Mouse (Mus musculus) right cerebral cortex, postnatal 25 days (tissue): ENCODE measurements around the gene Gng10.

Experiments
- DNase-seq: peaks from one replicate; pipeline ENCODE4 v3.0.0; 2022

The Gng10 gene

GRCm38 (mm10) chr4:59016922-59017321, 18.0 kb upstream of the Gng10 start:
- no peak for DNase-seq

GRCm38 (mm10) chr4:59034325-59034917, 467 bp upstream of the Gng10 start:
- no peak for DNase-seq

- peak; percentile 16 for DNase-seq
Measured at GRCm38 (mm10) chr4:59035786-59036350, 980 bp downstream of the Gng10 start.

- DNase-seq = peak; percentile 68
Measured at GRCm38 (mm10) chr4:59036490-59037127, 1.7 kb downstream of the Gng10 start.

GRCm38 (mm10) chr4:59037525-59037924, 2.6 kb downstream of the Gng10 start:
- no peak for DNase-seq

- DNase-seq = no peak
Measured at GRCm38 (mm10) chr4:59040397-59041287, 5.8 kb downstream of the Gng10 start.

- DNase-seq = no peak
Measured at GRCm38 (mm10) chr4:59043074-59043473, 8.2 kb downstream of the Gng10 start.

- no peak for DNase-seq
Measured at GRCm38 (mm10) chr4:59043891-59044290, 9.0 kb downstream of the Gng10 start.

GRCm38 (mm10) chr4:59047222-59047621, 12.3 kb downstream of the Gng10 start:
- DNase-seq = no peak

GRCm38 (mm10) chr4:59051081-59051480, 16.2 kb downstream of the Gng10 start:
- DNase-seq = no peak

- no peak for DNase-seq
Measured at GRCm38 (mm10) chr4:59057929-59058328, 23.0 kb downstream of the Gng10 start.

GRCm38 (mm10) chr4:59062526-59062925, 27.6 kb downstream of the Gng10 start:
- DNase-seq = no peak

- no peak for DNase-seq
Measured at GRCm38 (mm10) chr4:59069276-59069675, 34.4 kb downstream of the Gng10 start.

GRCm38 (mm10) chr4:59083430-59083829, 48.5 kb downstream of the Gng10 start:
- DNase-seq = no peak

- no peak for DNase-seq
Measured at GRCm38 (mm10) chr4:59089391-59089790, 54.5 kb downstream of the Gng10 start.
